Mouse (Mus musculus) layer of hippocampus, adult 9-11 months (tissue): ENCODE results near the gene Laptm5.

Source experiments
- DNase-seq: peaks from one replicate; pipeline ENCODE4 v3.0.0; 2022

The Laptm5 gene

DNA sequence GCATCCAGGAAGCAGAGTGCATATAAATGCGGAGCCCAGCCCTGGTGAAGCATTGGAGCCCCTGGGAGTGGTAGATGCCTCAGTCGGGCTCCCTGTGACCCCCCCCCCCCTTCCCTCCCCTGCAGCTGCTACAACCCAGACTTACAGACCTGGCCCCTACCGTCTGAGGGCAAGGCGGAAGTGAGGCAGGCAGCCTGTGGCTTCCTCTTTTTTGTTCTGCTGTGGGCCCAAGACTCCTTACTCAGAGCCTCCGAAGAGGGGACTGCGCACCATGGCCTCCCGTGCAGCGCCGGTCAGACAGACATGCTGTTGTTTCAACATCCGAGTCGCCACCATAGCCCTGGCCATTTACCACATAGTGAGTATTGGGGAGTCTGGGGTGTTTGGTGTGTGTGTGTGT, at the start of gene Laptm5:
TSS of gene Laptm5 (plus strand) at position 49 of the 400 bp plus-strand sequence.
- DNase-seq: peak; percentile 70

DNA sequence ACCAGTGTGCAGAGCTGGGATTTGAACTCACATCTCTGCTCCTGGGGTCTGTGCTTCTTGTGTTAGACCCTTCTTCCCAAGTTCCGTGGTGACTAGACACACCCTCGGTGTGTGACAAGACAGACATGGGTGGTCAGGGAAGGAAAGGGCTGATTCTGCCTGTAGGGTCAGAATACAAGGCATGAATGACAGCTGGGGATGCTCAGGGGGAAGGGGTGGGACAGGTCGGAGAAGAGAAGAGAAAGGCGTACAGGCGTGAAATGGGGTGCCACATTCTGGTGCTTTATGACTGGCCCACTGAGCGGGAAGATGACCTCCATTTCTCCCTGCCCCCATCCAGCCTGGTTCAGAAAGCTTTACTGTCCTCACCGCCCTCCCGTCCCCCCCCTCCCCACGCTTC, 47.5 kb upstream of the Laptm5 start:
- no peak for DNase-seq

DNA sequence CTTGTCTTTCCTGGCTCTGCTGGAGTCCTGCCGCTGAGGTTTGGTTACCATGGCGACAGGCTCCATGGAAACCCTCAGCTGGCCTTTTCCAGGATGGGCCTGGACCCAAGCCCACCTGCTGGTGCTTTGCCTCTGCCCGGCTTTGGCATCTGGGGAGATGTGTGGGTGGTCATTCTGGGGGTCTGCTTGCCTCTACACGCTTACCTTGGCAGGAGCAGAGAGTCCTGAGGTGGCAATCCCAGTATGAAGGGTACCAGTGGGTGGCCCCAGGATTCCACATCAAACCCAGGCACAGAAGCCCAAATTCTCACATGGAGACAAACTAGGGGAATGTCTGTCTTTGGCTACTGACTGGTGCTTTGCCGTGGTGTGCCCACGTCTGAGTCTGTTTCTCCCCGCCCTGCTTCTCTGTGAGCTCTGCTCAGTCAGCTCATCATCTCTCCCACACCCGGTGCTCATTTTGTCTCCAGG, 47.0 kb upstream of the Laptm5 start:
- DNase-seq: peak; percentile 88

DNA sequence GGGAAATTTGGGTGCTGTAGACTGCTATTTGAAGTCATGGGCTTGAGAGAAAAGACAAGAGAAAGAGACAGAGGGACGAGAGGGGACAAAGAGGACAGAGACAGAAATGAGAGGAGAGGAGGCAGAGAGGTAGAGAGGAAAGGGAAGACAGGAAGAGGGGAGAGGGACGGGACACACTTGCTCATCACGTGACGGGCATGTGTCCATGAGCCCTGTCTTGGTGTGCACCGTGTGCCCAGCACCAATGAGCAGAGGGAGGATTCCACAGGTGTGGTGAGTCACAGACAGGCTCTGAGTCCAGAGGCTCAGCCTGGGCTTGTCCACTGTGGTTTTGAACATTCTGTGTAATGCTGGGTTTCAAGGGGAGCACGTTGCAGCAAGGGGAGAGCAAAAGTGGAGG, 45.0 kb upstream of the Laptm5 start:
- DNase-seq: no peak

DNA sequence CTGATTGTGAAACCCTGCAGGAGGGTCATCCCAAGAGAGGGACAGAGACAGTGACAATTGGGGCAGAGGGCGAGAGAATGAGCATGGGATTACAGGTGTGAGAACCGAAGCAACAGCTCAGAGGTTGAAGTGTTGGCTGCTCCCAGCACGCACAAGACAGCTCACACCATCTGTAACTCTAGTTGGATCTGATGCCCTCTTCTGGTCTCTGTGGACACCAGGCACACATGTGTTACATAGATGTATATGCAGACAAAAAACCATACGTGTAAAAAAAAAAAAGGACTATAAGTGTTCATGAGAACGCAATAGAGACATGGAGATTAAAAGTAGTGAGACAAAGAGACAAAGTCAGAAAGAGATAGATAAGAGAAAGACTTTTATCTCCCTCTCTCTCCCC, 44.1 kb upstream of the Laptm5 start:
- no peak for DNase-seq

DNA sequence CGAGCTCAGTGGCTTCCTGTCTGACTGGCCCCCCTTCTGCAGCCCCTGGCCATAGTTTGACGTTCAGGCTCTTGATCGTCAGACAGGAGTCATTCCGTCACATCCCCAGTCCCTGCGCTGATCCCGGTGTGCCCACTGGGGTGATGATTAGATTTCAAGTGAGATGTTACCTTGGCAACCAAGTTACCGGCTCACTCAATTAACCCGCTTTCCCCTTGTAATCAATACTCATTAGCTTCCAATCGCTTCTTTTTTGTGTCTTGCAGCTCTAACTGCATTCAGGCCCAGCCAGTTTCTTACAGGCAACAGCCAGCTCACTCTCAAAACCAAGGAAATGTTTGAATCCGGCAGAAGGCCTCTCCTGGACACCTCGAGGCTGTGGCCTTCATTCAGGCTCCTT, 40.5 kb upstream of the Laptm5 start:
- DNase-seq: no peak

DNA sequence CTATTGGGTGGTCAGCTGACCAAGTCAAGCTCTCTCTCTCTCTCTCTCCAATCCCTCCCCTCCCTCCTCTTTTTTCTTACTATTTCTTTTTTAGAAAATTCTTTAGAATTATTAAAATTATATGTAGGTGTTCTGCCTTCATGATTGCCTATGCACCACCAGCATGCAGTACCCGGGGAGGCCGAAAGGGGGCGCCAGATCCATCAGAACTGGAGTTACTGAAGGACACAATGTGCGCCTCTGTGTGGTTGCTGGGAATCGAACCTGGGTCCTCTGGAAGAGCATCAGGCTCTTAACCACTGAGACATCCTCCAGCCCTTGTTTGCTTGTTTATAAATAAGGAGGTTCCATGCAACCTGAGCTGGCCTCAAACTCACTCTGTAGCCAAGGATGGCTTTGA, 39.5 kb upstream of the Laptm5 start:
- DNase-seq: no peak

DNA sequence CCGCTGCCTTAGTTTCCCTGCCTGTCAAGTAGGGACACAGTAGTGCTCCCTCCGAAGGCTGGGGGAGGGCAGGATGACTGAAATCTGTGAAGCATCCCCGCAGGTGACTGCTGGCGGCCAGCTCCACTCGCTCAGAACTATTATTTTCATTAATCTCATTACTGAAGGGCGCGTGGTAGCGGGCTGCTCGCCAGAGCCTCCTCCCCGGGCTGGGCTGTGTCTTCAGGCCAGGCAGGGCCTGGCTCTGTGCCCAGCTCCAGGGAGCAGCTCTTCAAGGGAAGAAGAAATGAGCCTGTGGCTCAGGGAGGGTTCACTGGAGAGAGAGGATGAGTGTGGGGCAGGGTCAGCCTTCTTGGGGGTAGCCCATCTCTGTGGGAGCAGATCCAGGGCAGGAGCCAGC, 38.3 kb upstream of the Laptm5 start:
- DNase-seq: no peak

DNA sequence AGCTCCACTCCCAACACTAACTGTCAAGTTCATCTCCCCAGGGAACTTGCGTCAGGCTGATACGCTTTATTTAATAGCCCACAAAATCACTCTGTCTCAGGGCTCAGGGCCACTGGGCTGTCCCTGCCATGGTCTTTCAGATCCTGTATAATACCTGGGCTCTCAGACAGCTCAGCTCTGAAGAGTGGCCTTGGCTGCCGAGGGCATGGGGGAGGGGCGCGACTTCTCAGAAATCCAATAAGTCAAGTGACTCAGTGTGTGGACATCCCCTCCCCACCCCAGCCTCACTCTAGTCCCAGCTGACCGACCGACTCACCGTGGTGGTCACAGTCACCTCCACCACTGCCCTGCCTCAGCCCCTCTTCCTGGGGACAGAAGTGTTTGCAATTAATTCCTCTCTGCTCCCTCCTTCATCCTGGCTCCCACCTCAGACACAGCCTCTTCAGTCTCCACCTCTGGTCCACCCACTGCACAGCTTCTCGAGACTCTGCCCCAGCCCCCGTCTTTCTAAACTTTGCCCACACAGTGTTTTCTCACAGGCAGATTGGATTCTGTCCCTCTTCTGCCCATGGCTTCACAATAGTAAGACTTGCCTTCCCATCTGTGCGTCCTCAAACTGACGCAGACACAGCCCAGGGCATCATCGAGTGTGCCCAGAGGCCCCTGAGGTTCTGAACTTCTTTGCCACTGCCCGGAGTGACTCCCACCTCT, 36.8 kb upstream of the Laptm5 start:
- DNase-seq: no peak

DNA sequence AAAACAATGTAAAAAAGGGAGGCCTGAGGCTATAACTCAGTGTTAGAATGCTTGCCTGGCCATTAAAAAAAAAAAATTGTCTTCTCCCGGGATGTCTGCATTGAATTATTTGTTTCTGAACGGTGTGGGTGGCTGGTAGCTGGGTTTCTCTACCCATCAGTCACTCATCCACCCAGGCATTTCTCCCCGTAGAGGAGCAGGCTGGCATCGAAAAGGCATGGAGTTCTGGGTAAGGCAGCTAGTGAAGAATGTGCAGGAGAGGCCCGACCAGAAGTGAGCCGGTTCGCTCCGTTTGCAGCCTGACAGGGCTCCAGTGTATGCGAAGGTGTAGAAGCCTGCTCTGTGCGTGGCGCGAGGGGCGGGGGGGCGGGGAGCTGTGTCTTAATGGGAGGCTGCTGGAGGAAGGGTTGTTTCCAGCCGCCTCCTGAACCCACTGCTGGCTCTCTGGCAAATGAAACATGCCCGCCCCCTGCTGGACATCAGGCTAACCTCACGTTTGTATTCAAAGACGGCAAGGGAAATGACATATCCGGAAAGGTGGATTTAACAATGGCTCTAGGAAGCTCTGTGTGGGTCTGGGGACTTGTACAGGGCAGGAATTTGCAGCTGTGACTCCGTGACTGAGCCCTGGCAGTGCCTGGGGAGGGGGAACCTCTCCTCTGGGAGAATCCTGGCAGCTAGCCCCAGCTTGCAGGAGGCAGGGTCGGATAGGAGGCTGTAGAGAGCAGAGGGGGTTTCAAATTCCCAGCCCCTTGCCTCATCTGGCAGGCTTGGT, 34.5 kb upstream of the Laptm5 start:
- peak; percentile 86 for DNase-seq

DNA sequence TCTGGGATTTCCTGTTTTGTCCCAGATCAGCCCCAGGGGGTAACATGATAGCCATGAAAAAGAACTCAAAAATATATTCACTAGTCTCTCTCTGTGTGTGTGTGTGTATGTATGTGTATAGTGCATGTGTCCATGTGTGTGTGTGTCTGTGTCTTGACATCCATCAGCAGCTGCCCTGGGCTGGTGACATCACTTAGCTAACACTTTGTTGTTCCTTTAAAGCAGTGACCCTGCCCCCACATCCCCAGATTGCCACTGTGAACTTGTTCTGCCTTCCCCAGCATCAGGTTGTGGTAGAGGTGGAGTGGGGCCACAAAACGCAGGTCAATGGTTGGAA, 33.9 kb upstream of the Laptm5 start:
- DNase-seq: no peak

DNA sequence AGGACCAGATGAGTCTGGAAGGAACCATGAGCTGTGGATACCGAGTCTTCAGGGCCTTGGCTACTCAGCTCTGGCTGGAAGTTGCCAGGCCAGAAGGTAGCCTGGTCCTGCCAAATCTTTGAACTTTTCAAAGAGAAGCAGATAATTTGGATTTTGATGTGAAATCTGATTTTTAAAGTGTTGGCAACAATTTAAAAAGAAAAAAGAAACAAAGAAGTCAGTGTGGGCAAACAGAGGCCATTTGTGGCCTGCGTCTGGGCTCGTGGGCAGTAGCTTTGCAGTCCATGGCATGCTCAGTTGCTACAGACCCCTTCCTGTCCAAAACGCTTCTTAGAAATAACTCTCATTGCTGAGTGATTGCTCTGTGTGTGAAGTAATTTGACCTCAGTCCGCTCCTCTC, 31.6 kb upstream of the Laptm5 start:
- no peak for DNase-seq

DNA sequence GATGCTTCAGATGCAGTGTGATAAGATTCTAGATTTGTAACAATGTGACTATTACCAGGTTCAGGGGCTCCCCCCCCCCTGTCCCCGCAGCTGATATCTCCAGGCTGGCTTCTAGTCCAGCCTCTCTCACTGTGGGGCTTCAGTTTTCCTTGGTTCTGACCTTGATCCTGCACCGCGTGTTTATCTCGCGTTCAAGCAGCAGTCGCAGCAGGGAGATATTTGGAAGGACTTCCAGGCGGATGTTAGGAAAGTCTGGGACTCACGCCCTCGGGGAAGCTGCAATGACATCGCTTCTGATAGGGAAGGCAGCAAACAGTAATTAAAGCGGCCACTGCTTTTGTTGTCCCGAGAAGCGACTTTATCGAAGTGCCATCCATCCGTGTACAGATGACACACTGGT, 30.2 kb upstream of the Laptm5 start:
- DNase-seq: no peak

DNA sequence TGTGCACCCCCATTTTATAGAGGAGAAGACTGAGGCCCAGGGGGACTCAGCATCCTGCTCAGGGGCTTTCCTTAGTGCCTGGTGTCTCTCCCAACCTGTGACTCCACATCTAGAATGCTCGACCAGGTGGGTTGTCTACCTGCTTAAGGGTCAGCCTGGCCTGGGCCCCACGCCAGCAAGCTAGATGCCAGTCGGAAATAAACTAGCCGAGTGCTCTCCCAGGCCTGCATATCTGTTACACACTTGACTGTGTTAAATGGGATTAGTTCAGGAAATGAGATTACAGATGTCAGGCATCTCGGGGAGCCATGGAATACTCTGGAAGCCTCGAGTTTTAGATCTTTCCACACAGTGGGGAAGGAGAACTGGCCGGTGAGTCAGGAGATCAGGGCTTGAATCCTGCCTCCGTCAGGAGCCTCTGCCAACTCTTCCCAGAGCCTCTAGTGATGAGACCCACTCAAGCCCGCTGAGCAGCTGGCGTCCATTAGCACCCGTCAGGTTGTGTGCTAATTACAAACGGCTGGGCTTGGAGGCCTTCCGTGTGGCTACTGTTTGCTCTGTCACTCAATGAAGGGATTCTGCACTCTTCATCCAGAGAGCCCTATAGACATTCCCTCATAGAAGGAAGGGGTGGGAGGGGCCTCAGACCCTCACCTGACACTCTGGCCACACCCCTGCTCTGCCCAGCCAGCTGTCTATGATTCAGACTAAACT, 28.9 kb upstream of the Laptm5 start:
- DNase-seq: no peak

DNA sequence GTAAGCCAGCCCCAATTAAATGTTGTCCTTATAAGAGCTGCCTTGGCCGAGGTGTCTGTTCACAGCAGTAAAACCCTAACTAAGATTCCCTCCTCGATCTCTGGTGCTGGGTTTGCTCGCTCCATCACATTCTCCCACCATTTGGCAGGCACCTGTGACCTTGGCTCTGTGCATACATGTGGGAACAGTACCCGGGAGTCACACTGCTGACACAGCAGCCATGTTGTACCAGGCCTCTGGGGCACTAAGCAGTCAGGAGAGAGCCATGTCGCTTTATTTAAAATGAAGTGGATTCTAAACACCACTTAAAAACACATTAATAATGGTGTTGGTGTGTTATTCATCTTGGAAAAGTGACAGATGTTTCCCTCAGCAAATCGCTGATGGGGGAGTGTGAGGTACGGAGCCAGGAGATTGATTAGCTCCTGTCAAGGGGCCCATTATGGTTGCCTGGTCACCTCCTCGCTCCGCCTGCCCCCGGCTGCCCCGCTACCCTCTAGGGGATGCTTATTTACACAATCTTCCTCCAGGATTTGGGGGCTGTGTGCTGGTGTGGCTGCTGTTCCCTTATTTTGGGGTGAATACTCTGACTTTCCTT, 25.7 kb upstream of the Laptm5 start:
- no peak for DNase-seq

DNA sequence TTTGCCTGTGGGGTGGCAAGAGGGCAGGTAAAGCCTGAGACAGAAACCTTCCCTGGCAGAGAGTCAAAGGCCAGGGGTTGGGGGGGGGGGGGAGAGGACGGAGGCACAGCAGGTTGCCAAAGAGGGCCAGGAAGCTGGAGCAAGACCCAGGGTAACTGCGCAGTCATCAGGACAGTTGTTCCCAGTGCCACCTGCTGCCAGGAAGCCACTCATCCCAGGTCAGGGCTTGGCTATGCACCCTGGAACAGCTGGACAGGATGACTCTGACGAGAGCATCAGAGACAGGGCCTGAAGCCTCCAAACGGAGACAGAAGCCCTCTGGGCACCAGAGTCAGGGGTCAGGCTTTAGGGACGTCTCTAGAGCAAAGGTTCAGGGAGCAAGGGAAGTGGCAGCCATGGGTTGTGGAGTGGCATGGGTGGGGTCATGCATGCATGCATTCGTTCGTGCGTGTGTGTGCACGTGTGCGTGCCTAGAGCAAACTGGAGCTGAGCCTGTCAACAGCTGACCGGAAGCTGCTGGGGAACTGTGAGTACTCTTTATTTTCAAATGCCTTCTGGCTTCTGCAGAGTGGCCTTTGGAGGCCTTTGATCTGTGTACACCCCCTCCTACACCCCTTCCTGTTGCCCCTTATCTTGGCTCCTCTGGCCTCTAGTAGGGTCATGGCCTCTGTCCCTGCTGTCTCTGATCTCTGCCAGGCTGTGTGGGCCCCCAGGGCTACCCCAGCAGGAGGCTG, 23.0 kb upstream of the Laptm5 start:
- DNase-seq: no peak

DNA sequence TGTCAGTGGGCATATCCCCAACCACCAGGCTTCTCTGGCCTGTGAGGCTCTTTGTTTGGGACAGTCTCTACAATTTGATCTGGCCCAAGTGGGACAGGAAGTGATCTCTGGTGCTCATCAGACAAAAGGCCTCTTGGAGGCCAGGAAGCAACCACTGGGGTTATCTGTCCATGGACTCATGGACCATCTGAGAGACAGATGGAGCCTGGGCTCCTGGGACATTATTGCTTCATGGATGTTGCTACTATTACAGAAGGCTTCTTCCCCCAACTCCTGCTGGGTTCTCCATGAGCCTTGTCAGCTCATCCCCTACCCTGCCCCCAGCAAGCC, 22.4 kb upstream of the Laptm5 start:
- DNase-seq: no peak

DNA sequence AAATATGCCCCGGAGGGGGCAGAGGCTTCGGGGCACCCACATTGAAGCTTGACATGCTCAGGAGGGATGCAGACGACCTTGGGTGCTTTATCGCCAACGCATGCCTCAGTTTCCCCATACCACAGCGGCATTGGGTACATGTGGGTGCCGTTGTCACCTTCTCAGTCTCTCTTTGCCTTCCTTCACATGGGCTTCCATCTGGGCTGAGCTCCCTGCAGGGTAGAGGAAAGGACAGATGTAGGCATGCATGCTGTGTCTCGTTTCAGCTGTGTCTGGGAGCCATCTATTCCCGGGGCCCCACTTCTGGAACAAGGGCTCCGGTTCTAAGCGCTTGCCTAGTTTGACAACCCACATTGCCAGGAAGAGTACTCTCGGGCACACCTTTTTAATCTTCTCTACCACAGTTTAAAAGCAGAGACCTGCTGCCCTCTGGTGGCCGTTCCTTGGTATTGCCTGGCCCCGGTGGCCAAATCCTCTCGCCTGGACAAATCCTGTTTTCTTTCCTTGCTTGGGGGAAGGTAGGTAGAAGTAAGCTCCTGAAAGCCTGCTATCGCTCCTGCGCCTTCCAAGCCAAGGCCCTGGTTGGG, 20.8 kb upstream of the Laptm5 start:
- DNase-seq: peak; percentile 48

DNA sequence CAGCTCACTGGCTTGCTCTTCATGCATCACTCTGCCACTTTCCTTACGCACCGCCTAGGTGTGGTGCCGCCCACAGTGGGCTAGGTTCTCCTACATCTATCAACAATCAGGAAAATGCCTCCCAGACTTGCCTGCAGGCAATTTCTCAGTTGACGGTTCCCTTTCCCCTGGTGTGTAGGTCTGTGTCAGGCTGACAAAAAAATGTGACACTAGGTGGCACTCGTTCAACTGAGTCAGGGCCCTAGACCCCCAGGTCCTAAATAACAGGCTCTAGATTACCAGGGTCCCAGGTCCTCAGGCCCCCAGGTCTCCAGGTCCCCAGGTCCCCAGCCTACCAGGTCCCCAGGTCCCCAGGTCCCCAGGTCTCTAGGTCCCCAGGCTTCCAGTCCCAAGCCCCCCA, 19.2 kb upstream of the Laptm5 start:
- no peak for DNase-seq

DNA sequence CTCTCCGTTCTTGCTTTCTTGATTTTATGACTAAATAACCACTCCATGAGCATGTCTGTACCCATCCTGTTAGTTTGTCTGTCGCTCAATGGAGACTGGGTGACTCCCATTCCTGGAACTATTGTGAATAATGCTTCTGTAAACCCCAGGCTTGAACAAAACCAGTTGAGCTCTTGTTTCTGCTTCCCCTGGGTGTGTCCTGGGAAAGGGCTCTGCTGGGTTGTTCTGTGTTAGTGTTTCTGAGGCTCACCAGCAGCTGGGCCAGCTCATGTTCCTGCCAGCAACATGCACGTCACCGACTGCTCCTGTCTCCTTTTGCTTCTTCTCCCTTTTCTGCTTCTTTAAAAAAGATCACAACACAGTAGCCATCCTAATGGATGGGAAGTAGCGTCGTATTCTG, 17.2 kb upstream of the Laptm5 start:
- no peak for DNase-seq

DNA sequence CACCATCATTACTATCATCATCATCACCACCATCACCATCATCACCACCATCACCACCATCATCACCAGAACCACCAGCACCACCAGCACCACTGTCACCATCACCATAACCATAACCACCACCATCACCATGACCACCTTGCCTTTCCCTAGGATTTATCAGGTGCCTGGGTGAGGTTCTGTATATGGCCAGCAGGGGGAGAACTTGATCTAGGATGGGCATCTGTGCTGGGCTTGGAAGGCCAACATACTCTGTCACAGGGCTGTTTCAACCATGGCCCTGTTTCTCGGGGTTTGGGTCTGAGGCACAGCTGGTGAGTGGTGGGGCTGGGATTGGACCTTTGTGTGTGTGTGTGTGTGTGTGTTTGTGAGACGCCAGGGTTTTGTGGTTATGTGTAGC, 16.6 kb upstream of the Laptm5 start:
- DNase-seq: no peak

DNA sequence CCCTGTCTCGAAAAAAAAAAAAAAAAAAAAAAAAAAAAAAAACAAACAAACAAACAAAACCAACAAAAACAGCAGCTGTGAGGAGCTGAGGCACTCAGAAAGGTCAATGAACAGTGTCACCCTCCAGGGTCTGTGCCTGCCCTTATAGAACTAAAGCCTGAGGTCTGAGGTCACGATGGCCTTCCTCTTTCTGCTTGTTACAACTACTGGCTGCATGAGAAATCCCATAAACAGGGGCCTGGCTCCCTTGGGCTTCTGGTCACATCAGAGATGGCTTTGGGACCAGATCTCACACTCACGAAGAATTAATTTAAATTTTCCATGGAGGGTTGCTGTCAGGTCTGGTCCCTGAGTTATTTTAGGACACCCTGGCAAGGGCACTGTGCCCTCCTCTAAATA, 13.5 kb upstream of the Laptm5 start:
- no peak for DNase-seq
